ENCODE assay signal across 24 mouse cellular contexts in the genomic region with DNA sequence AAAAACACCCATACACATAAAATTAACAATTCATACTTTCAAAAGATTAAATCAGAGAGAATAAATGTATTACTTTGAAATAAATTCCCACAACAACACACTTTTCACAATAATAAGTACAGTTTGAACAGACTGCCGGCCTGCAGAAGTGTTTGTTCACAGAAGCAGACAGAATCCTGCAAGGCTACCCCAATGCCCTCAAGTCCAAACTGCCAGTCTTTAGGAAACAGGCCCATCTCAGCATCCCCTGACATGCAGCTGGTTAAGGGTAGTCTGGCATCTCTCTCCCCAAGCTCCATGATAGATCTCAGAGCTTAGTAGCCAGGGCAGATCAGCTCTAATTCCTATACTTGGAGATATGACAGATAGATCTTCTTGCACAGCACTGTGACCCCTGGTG.
"Had no signal": no experiment of that assay in that cellular context is flagged by ENCODE, and none has a peak within 500 bp of the region (broad histone marks: within the 10 kb centered on the region; RNA-seq: fewer than 3 reads in every experiment).

No protein-coding gene starts in this region.

- H3K9ac ChIP-seq: heart, embryonic 12.5 days; hindbrain, embryonic 12.5 days; hindbrain, embryonic 14.5 days; intestine, embryonic 15.5 days; kidney, embryonic 15.5 days; limb, embryonic 12.5 days; liver, embryonic 12.5 days had no signal

- H3K4me3 ChIP-seq: gastrocnemius, adult 2 months; heart, embryonic 10.5 days; heart, embryonic 12.5 days; hindbrain, embryonic 10.5 days; hindbrain, embryonic 12.5 days; intestine, embryonic 15.5 days; kidney, embryonic 15.5 days; layer of hippocampus, adult 2 months; left cerebral cortex, adult 2 months; limb, embryonic 10.5 days; limb, embryonic 12.5 days; liver, embryonic 12.5 days had no signal

- H3K27ac ChIP-seq: gastrocnemius, adult 2 months; heart, embryonic 10.5 days; hindbrain, embryonic 10.5 days; hindbrain, embryonic 12.5 days; hindbrain, embryonic 14.5 days; intestine, embryonic 15.5 days; kidney, embryonic 15.5 days; kidney, postnatal 0 days; layer of hippocampus, adult 2 months; left cerebral cortex, adult 2 months; limb, embryonic 10.5 days; limb, embryonic 12.5 days; liver, embryonic 12.5 days had no signal

- ATAC-seq: forebrain, embryonic 16.5 days; hindbrain, embryonic 16.5 days; inflammation-experienced regulatory T-cells, adult 6 months; intestine, embryonic 15.5 days; intestine, postnatal 0 days; liver, embryonic 12.5 days had no signal

- DNase-seq: gastrocnemius, adult 2 months; gastrocnemius, postnatal 10 days; gastrocnemius, postnatal 25 days; heart, adult 18-20 months; heart, postnatal 10 days; heart, postnatal 4 days; kidney, postnatal 4 days had no signal

- H3K4me1 ChIP-seq: hindbrain, embryonic 10.5 days; hindbrain, embryonic 12.5 days; limb, embryonic 10.5 days; limb, embryonic 12.5 days had no signal

- H3K36me3 ChIP-seq: heart, embryonic 10.5 days; heart, embryonic 12.5 days; hindbrain, embryonic 10.5 days; hindbrain, embryonic 12.5 days; intestine, embryonic 15.5 days; kidney, embryonic 15.5 days; limb, embryonic 10.5 days; limb, embryonic 12.5 days; liver, embryonic 12.5 days had no signal

- H3K27me3 ChIP-seq: heart, embryonic 12.5 days; hindbrain, embryonic 12.5 days; intestine, embryonic 15.5 days; kidney, embryonic 15.5 days; limb, embryonic 12.5 days; liver, embryonic 12.5 days had no signal
